Mouse (Mus musculus) stomach, postnatal 0 days (tissue): ENCODE measurements around the gene Ppcs. TPM values are rescaled to one million over a fixed set of nuclear protein-coding genes. Genes with fewer than 3 reads are reported as not detected.

Experiments used
- ATAC-seq: fragments of 200-750 bp; cut with Nextera tagmentation; 2 replicates; pipeline ENCODE4 v1.8.0; 2017; ENCODE audit not compliant: low FRiP score, low TSS enrichment
- DNase-seq: peaks from one replicate; pipeline ENCODE4 v3.0.0-alpha.2; 2016; ENCODE audit warnings: low spot score
- H3K27ac ChIP-seq: fragments of 300-500 bp; sonication (generic); replicated peaks from 2 replicates; pipeline ENCODE4 v1.5.1; 2014; ENCODE audit warnings: mild to moderate bottlenecking, control low read depth
- H3K27me3 ChIP-seq: fragments of 300-500 bp; sonication (generic); 2 replicates; pipeline ENCODE4 v1.6.1; 2014; ENCODE audit warnings: low read length; ENCODE audit not compliant: control insufficient read depth, insufficient read depth
- H3K36me3 ChIP-seq: fragments of 300-500 bp; sonication (generic); 2 replicates; pipeline ENCODE4 v1.6.1; 2014; ENCODE audit warnings: low read length, mixed read lengths; ENCODE audit not compliant: control insufficient read depth, insufficient read depth
- H3K4me1 ChIP-seq: fragments of 300-500 bp; sonication (generic); replicated peaks from 2 replicates; pipeline ENCODE4 v1.6.1; 2014; ENCODE audit warnings: antibody characterized with exemption; ENCODE audit not compliant: control insufficient read depth, insufficient read depth
- H3K4me2 ChIP-seq: fragments of 300-500 bp; sonication (generic); replicated peaks from 2 replicates; pipeline ENCODE4 v1.6.1; 2014; ENCODE audit warnings: low read depth, mild to moderate bottlenecking, control low read depth, moderate library complexity
- H3K4me3 ChIP-seq: fragments of 300-500 bp; sonication (generic); 2 replicates; pipeline ENCODE4 v1.5.1; 2014; ENCODE audit warnings: low read depth, low read length, control low read depth
- H3K9ac ChIP-seq: fragments of 300-500 bp; sonication (generic); 2 replicates; pipeline ENCODE4 v1.6.1; 2014; ENCODE audit warnings: mild to moderate bottlenecking, low read length, control low read depth, mixed read lengths
- H3K9me3 ChIP-seq: fragments of 300-500 bp; sonication (generic); 2 replicates; pipeline ENCODE4 v1.6.1; 2016; ENCODE audit warnings: low read length; ENCODE audit not compliant: control insufficient read depth
- CTCF ChIP-seq: IDR thresholded peaks from 2 replicates; pipeline ENCODE4 v1.5.1; 2016; ENCODE audit warnings: antibody characterized with exemption, low read depth, mild to moderate bottlenecking, moderate library complexity
- EP300 ChIP-seq: optimal IDR thresholded peaks from 2 replicates; pipeline ENCODE3; 2016; ENCODE audit warnings: antibody characterized with exemption
- WGBS: fragments of 180-500 bp; shearing (Covaris S2); extraction: QIAGEN DNeasy Blood & Tissue Kit; methylation state at CpG from one replicate; pipeline ENCODE4 v1.1.7; 2014; 5-methylcytosine and 5-hydroxymethylcytosine counted together
- polyA plus RNA-seq: library from polyadenylated mRNA; unstranded; fragments of >200 nt; fragmentation: Nextera tagmentation; extraction: Ambion mirVana; gene quantifications from 2 replicates; pipeline ENCODE4 v1.2.1, GENCODE M21; 2015

Ppcs gene
- polyA plus RNA-seq, 1 experiment from 2014 or later: 31.6 TPM

- TF ChIP-seq CTCF: no peak
- TF ChIP-seq EP300: no peak
These were observed 5.0 kb downstream of the Ppcs start for GRCm38 (mm10) chr4:119417270-119417669.

GRCm38 (mm10) chr4:119415072-119415753, 7.0 kb downstream of the Ppcs start, which contains the start of gene Ccdc30:
Ccdc30 (minus strand) TSS chr4:119415521.
- Histone ChIP-seq H3K27ac (no peak within 1 kb of the TSS), H3K4me2 (peak within 1 kb of the TSS; percentile 90), H3K36me3 (no peaks in the 10 kb centered on the region), H3K9me3 (no peaks in the 10 kb centered on the region), H3K4me3 (peak within 1 kb of the TSS; percentile 59), H3K9ac (peak within 1 kb of the TSS; percentile 53), H3K27me3 (no peaks in the 10 kb centered on the region), H3K4me1 (no peaks in the 10 kb centered on the region)
- DNase-seq (peak; percentile 87), ATAC-seq (peak; percentile 98)
- WGBS: under 1% methylated on average over 48 of the region's 49 CpGs
- no peak for TF ChIP-seq EP300
- TF ChIP-seq CTCF: no peak

More at GRCm38 (mm10) chr4:119417270-119417669, 5.0 kb downstream of the Ppcs start:
- Histone ChIP-seq H3K4me1 (no peaks in the 10 kb centered on the region), H3K27ac (no peak overlapping the region), H3K4me3 (no peak overlapping the region), H3K9me3 (no peaks in the 10 kb centered on the region), H3K9ac (no peak overlapping the region), H3K4me2 (no peak overlapping the region), H3K27me3 (no peaks in the 10 kb centered on the region), H3K36me3 (no peaks in the 10 kb centered on the region)
- 68% methylated on average over 3 of the region's 3 CpGs for WGBS
- DNase-seq (no peak), ATAC-seq (no peak)

GRCm38 (mm10) chr4:119412791-119413190, 9.4 kb downstream of the Ppcs start:
- no peak for DNase-seq
- no peaks in the 10 kb centered on the region for H3K36me3 ChIP-seq
- no peak for ATAC-seq
- no peaks in the 10 kb centered on the region for H3K9me3 ChIP-seq
- no peak overlapping the region for H3K4me2 ChIP-seq
- H3K9ac ChIP-seq: no peak overlapping the region
- H3K27me3 ChIP-seq: no peaks in the 10 kb centered on the region
- H3K4me1 ChIP-seq: no peaks in the 10 kb centered on the region
- H3K27ac ChIP-seq: no peak overlapping the region
- TF ChIP-seq CTCF (no peak), EP300 (no peak)
- 43% methylated on average over 6 of the region's 6 CpGs for WGBS
- no peak overlapping the region for H3K4me3 ChIP-seq

GRCm38 (mm10) chr4:119411877-119412650, 10.2 kb downstream of the Ppcs start:
- H3K9me3 ChIP-seq: no peaks in the 10 kb centered on the region
- no peak overlapping the region for H3K27ac ChIP-seq
- no peaks in the 10 kb centered on the region for H3K4me1 ChIP-seq
- no peak overlapping the region for H3K4me3 ChIP-seq
- no peaks in the 10 kb centered on the region for H3K36me3 ChIP-seq
- no peak overlapping the region for H3K9ac ChIP-seq
- DNase-seq (no peak), ATAC-seq (no peak)
- 71% methylated on average over 11 of the region's 12 CpGs for WGBS
- H3K27me3 ChIP-seq: no peaks in the 10 kb centered on the region
- H3K4me2 ChIP-seq: no peak overlapping the region
- TF ChIP-seq EP300 (no peak), CTCF (no peak)

GRCm38 (mm10) chr4:119403431-119403830, 18.8 kb downstream of the Ppcs start:
- ATAC-seq (no peak), DNase-seq (no peak)
- H3K9ac ChIP-seq: no peak overlapping the region
- 0 out of 2 replicates have a peak, but pooled peaks cover 3% of the 10 kb centered on the region for H3K9me3 ChIP-seq
- H3K27ac ChIP-seq: no peak overlapping the region
- no peak overlapping the region for H3K4me2 ChIP-seq
- no peak overlapping the region for H3K4me3 ChIP-seq
- H3K27me3 ChIP-seq: no peaks in the 10 kb centered on the region
- H3K4me1 ChIP-seq: no peaks in the 10 kb centered on the region
- 93% methylated on average over 2 of the region's 2 CpGs for WGBS
- TF ChIP-seq EP300: no peak
- TF ChIP-seq CTCF: no peak
- H3K36me3 ChIP-seq: no peaks in the 10 kb centered on the region

- 62% methylated on average over 7 of the region's 7 CpGs for WGBS
- DNase-seq (no peak), ATAC-seq (no peak)
- Histone ChIP-seq H3K4me1 (no peaks in the 10 kb centered on the region), H3K4me3 (no peak overlapping the region), H3K27ac (no peak overlapping the region), H3K9ac (no peak overlapping the region), H3K36me3 (no peaks in the 10 kb centered on the region), H3K4me2 (no peak overlapping the region), H3K27me3 (no peaks in the 10 kb centered on the region), H3K9me3 (0 out of 2 replicates have a peak, but pooled peaks cover 3% of the 10 kb centered on the region)
- no peak for TF ChIP-seq EP300
- TF ChIP-seq CTCF: peak; percentile 21
These were observed 21.3 kb downstream of the Ppcs start for GRCm38 (mm10) chr4:119400896-119401295.
